Mouse (Mus musculus) small intestine, adult 10 weeks (tissue): ENCODE results near the gene Gm11232. TPM values are rescaled to one million over a fixed set of nuclear protein-coding genes. Genes with fewer than 3 reads are reported as not detected.

ENCODE experiments used
- polyA plus RNA-seq: library from polyadenylated mRNA; stranded (reverse); fragments of 350-450 nt; fragmentation: Illumina TruSeq; extraction: RNeasy Lipid Tissue Mini Kit (QIAGEN cat#74804); gene quantifications from one replicate; pipeline ENCODE4 v1.2.3, GENCODE M21; 2014; ENCODE audit warnings: low replicate concordance

The Gm11232 gene
- polyA plus RNA-seq = not detected

GRCm38 (mm10) chr4:71757865-71758264 is at the start of gene Gm11232:
Gene Gm11232, minus strand, starts transcription at chr4:71757965.

